Mouse (Mus musculus) C2C12 (cell line): ENCODE results near the gene Cks2.

ENCODE experiments used
- CEBPB ChIP-seq: IDR thresholded peaks from one replicate; pipeline ENCODE4 v1.6.1; 2011; ENCODE audit warnings: low read depth, mild to moderate bottlenecking, control low read depth, moderate library complexity
- FOSL1 ChIP-seq: IDR thresholded peaks from one replicate; pipeline ENCODE4 v1.8.0; 2011; ENCODE audit warnings: mild to moderate bottlenecking, low read length; ENCODE audit not compliant: poor library complexity, insufficient read depth, severe bottlenecking
- MAX ChIP-seq: IDR thresholded peaks from one replicate; pipeline ENCODE4 v1.6.1; 2011; ENCODE audit warnings: mild to moderate bottlenecking, control low read depth
- USF1 ChIP-seq: IDR thresholded peaks from one replicate; pipeline ENCODE4 v1.6.1; 2011; ENCODE audit warnings: low read depth, mild to moderate bottlenecking, control low read depth, moderate library complexity

GRCm38 (mm10) chr13:51697455-51697854 lies 52.4 kb downstream of the Cks2 start:
- TF ChIP-seq CEBPB (no peak), USF1 (no peak), FOSL1 (no peak), MAX (no peak)
